Mouse (Mus musculus) cerebral cortex, adult 2 months (tissue): Measurements from ENCODE around the gene Ppp4r1.

Experiments used
- WGBS: fragments of 180-500 bp; shearing (Covaris S2); methylation state at CpG from one replicate; pipeline ENCODE4 v1.1.7; 2018; 5-methylcytosine and 5-hydroxymethylcytosine counted together

The Ppp4r1 gene

GRCm38 (mm10) chr17:65813763-65814162 is 31.4 kb downstream of the Ppp4r1 start:
- WGBS: 75% methylated on average over 8 of the region's 8 CpGs

GRCm38 (mm10) chr17:65820197-65820596 is 37.8 kb downstream of the Ppp4r1 start:
- 78% methylated on average over 5 of the region's 5 CpGs for WGBS

GRCm38 (mm10) chr17:65822423-65822822 is 40.0 kb downstream of the Ppp4r1 start:
- WGBS: 94% methylated on average over 5 of the region's 5 CpGs

- WGBS: 93% methylated on average over 10 of the region's 10 CpGs
These were observed 41.9 kb downstream of the Ppp4r1 start for GRCm38 (mm10) chr17:65824246-65824645.

GRCm38 (mm10) chr17:65826257-65826656 is 43.9 kb downstream of the Ppp4r1 start:
- WGBS: 54% methylated on average over 9 of the region's 9 CpGs

- 80% methylated on average over 16 of the region's 16 CpGs for WGBS
These were observed 44.9 kb downstream of the Ppp4r1 start for GRCm38 (mm10) chr17:65827119-65827840.

- 86% methylated on average over 5 of the region's 5 CpGs for WGBS
These were observed 45.5 kb downstream of the Ppp4r1 start for GRCm38 (mm10) chr17:65827904-65828303.

- WGBS: 87% methylated on average over 11 of the region's 11 CpGs
These were observed 46.6 kb downstream of the Ppp4r1 start for GRCm38 (mm10) chr17:65828951-65829350.

GRCm38 (mm10) chr17:65830216-65830863 is 48.0 kb downstream of the Ppp4r1 start:
- WGBS: 60% methylated on average over 13 of the region's 13 CpGs

- WGBS: 66% methylated on average over 3 of the region's 3 CpGs
These were observed 51.5 kb downstream of the Ppp4r1 start for GRCm38 (mm10) chr17:65833891-65834290.

- 39% methylated on average over 3 of the region's 3 CpGs for WGBS
These were observed 54.4 kb downstream of the Ppp4r1 start for GRCm38 (mm10) chr17:65836746-65837145.

- 44% methylated on average over 7 of the region's 7 CpGs for WGBS
These were observed 57.3 kb downstream of the Ppp4r1 start for GRCm38 (mm10) chr17:65839541-65840256.

GRCm38 (mm10) chr17:65842669-65843381 is 60.5 kb downstream of the Ppp4r1 start:
- WGBS: 69% methylated on average over 10 of the region's 10 CpGs

- 90% methylated on average over 6 of the region's 6 CpGs for WGBS
These were observed 63.0 kb downstream of the Ppp4r1 start for GRCm38 (mm10) chr17:65845423-65845822.

GRCm38 (mm10) chr17:65847694-65848449 is 65.5 kb downstream of the Ppp4r1 start:
- 41% methylated on average over 11 of the region's 11 CpGs for WGBS

- 91% methylated on average over 17 of the region's 17 CpGs for WGBS
These were observed 68.1 kb downstream of the Ppp4r1 start for GRCm38 (mm10) chr17:65850487-65850886.

GRCm38 (mm10) chr17:65851749-65852148 is 69.4 kb downstream of the Ppp4r1 start:
- 88% methylated on average over 6 of the region's 6 CpGs for WGBS

GRCm38 (mm10) chr17:65853326-65853725 is 71.0 kb downstream of the Ppp4r1 start:
- 88% methylated on average over 6 of the region's 6 CpGs for WGBS

GRCm38 (mm10) chr17:65854006-65854405 is 71.6 kb downstream of the Ppp4r1 start:
- WGBS: 86% methylated on average over 4 of the region's 4 CpGs

- 83% methylated on average over 4 of the region's 4 CpGs for WGBS
These were observed 75.2 kb downstream of the Ppp4r1 start for GRCm38 (mm10) chr17:65857617-65858016.

GRCm38 (mm10) chr17:65862579-65862978 is 80.2 kb downstream of the Ppp4r1 start:
- 52% methylated on average over 4 of the region's 4 CpGs for WGBS
